Mouse (Mus musculus) 416B (cell line): ENCODE results near the gene G3bp2.

ENCODE experiments used
- DNase-seq: peaks from one replicate; pipeline ENCODE4 v3.0.0; 2011; ENCODE audit warnings: low read depth

G3bp2 gene

GRCm38 (mm10) chr5:92011756-92012155 lies 71.8 kb downstream of the G3bp2 start:
- no peak for DNase-seq

GRCm38 (mm10) chr5:92009827-92010226 lies 73.7 kb downstream of the G3bp2 start:
- DNase-seq, result no peak

- peak; percentile 74 for DNase-seq
These were observed 80.5 kb downstream of the G3bp2 start for GRCm38 (mm10) chr5:92003011-92003410.
